Mouse (Mus musculus): ENCODE data around the gene Wwp2. TPM values are rescaled to one million over a fixed set of nuclear protein-coding genes. Genes with fewer than 3 reads are reported as not detected.

Wwp2 gene
- polyA plus RNA-seq, 1 experiment from 2014 or later: 59.3 TPM

- no peak overlapping the region for H3K4me3 ChIP-seq (ENCODE audit: low read depth, low read length)
- ATAC-seq (replicated peaks; ENCODE audit: low FRiP score): no peak
- no peak overlapping the region for H3K9ac ChIP-seq (ENCODE audit: low read length)
- H3K27me3 ChIP-seq (ENCODE audit: control insufficient read depth, insufficient read depth, low read length): no peaks in the 10 kb centered on the region
- H3K4me1 ChIP-seq (replicated peaks; ENCODE audit: control insufficient read depth, insufficient read depth, low read length): no peaks in the 10 kb centered on the region
- 60% methylated on average over 12 of the region's 12 CpGs for WGBS
- no peak for DNase-seq (ENCODE audit: low spot score)
- H3K4me2 ChIP-seq (ENCODE audit: low read depth, low read length, severe bottlenecking): no peak overlapping the region
- no peak overlapping the region for H3K27ac ChIP-seq (ENCODE audit: low read depth, low read length)
- H3K9me3 ChIP-seq (ENCODE audit: control insufficient read depth, low read length): no peaks in the 10 kb centered on the region
- no peaks in the 10 kb centered on the region for H3K36me3 ChIP-seq (ENCODE audit: control insufficient read depth, insufficient read depth, low read length)
These were observed 38.5 kb upstream of the Wwp2 start for GRCm38 (mm10) chr8:107397665-107398064.

GRCm38 (mm10) chr8:107399495-107399894, 36.7 kb upstream of the Wwp2 start:
- DNase-seq (ENCODE audit: low spot score): no peak
- Histone ChIP-seq H3K27ac (ENCODE audit: low read depth, low read length) (no peak overlapping the region), H3K27me3 (ENCODE audit: control insufficient read depth, insufficient read depth, low read length) (no peaks in the 10 kb centered on the region), H3K36me3 (ENCODE audit: control insufficient read depth, insufficient read depth, low read length) (no peaks in the 10 kb centered on the region), H3K4me2 (ENCODE audit: low read depth, low read length, severe bottlenecking) (no peak overlapping the region), H3K9ac (ENCODE audit: low read length) (no peak overlapping the region), H3K9me3 (ENCODE audit: control insufficient read depth, low read length) (no peaks in the 10 kb centered on the region), H3K4me3 (ENCODE audit: low read depth, low read length) (no peak overlapping the region), H3K4me1 (replicated peaks; ENCODE audit: control insufficient read depth, insufficient read depth, low read length) (no peaks in the 10 kb centered on the region)
- 43% methylated on average over 9 of the region's 9 CpGs for WGBS
- ATAC-seq (replicated peaks; ENCODE audit: low FRiP score): no peak

- no peak overlapping the region for H3K4me2 ChIP-seq (ENCODE audit: low read depth, low read length, severe bottlenecking)
- ATAC-seq (replicated peaks; ENCODE audit: low FRiP score) (no peak), DNase-seq (ENCODE audit: low spot score) (no peak)
- H3K27ac ChIP-seq (ENCODE audit: low read depth, low read length): no peak overlapping the region
- WGBS: 83% methylated on average over 5 of the region's 5 CpGs
- H3K36me3 ChIP-seq (ENCODE audit: control insufficient read depth, insufficient read depth, low read length): no peaks in the 10 kb centered on the region
- no peak overlapping the region for H3K9ac ChIP-seq (ENCODE audit: low read length)
- H3K9me3 ChIP-seq (ENCODE audit: control insufficient read depth, low read length): no peaks in the 10 kb centered on the region
- H3K4me3 ChIP-seq (ENCODE audit: low read depth, low read length): no peak overlapping the region
- no peaks in the 10 kb centered on the region for H3K27me3 ChIP-seq (ENCODE audit: control insufficient read depth, insufficient read depth, low read length)
- no peaks in the 10 kb centered on the region for H3K4me1 ChIP-seq (replicated peaks; ENCODE audit: control insufficient read depth, insufficient read depth, low read length)
These were observed 34.3 kb upstream of the Wwp2 start for GRCm38 (mm10) chr8:107401866-107402265.

- H3K4me1 ChIP-seq (replicated peaks; ENCODE audit: control insufficient read depth, insufficient read depth, low read length): no peaks in the 10 kb centered on the region; the same call in 1 of the 2 replicates
- ATAC-seq (replicated peaks; ENCODE audit: low FRiP score) (peak; percentile 97), DNase-seq (ENCODE audit: low spot score) (peak; percentile 85)
- H3K9me3 ChIP-seq (ENCODE audit: control insufficient read depth, low read length): no peaks in the 10 kb centered on the region
- no peak within 1 kb of the TSS for H3K27ac ChIP-seq (ENCODE audit: low read depth, low read length)
- H3K9ac ChIP-seq (ENCODE audit: low read length): peak within 1 kb of the TSS; percentile 35
- H3K27me3 ChIP-seq (ENCODE audit: control insufficient read depth, insufficient read depth, low read length): no peaks in the 10 kb centered on the region
- H3K4me3 ChIP-seq (ENCODE audit: low read depth, low read length): peak within 1 kb of the TSS; percentile 20
- WGBS: 17% methylated on average over 22 of the region's 22 CpGs
- H3K36me3 ChIP-seq (ENCODE audit: control insufficient read depth, insufficient read depth, low read length): no peaks in the 10 kb centered on the region
- peak within 1 kb of the TSS; percentile 54 for H3K4me2 ChIP-seq (ENCODE audit: low read depth, low read length, severe bottlenecking)
These were observed 33.0 kb upstream of the Wwp2 start, which contains the start of gene Nqo1 for GRCm38 (mm10) chr8:107403038-107403781. Gene Nqo1 (minus strand): TSS chr8:107403206.

GRCm38 (mm10) chr8:107404057-107404456, 32.1 kb upstream of the Wwp2 start:
- 0 out of 2 replicates have a peak overlapping the region, but pooled peaks have one; percentile 54 for H3K4me2 ChIP-seq (ENCODE audit: low read depth, low read length, severe bottlenecking)
- H3K36me3 ChIP-seq (ENCODE audit: control insufficient read depth, insufficient read depth, low read length): no peaks in the 10 kb centered on the region
- no peaks in the 10 kb centered on the region for H3K9me3 ChIP-seq (ENCODE audit: control insufficient read depth, low read length)
- no peak overlapping the region for H3K27ac ChIP-seq (ENCODE audit: low read depth, low read length)
- H3K4me1 ChIP-seq (replicated peaks; ENCODE audit: control insufficient read depth, insufficient read depth, low read length): no peaks in the 10 kb centered on the region; the same call in 1 of the 2 replicates
- no peaks in the 10 kb centered on the region for H3K27me3 ChIP-seq (ENCODE audit: control insufficient read depth, insufficient read depth, low read length)
- no peak for ATAC-seq (replicated peaks; ENCODE audit: low FRiP score)
- no peak overlapping the region for H3K4me3 ChIP-seq (ENCODE audit: low read depth, low read length)
- DNase-seq (ENCODE audit: low spot score): no peak
- H3K9ac ChIP-seq (ENCODE audit: low read length): no peak overlapping the region
- WGBS: 84% methylated on average over 4 of the region's 4 CpGs

- no peaks in the 10 kb centered on the region for H3K27me3 ChIP-seq (ENCODE audit: control insufficient read depth, insufficient read depth, low read length)
- 74% methylated on average over 3 of the region's 3 CpGs for WGBS
- H3K9me3 ChIP-seq (ENCODE audit: control insufficient read depth, low read length): no peaks in the 10 kb centered on the region
- ATAC-seq (replicated peaks; ENCODE audit: low FRiP score): no peak
- H3K36me3 ChIP-seq (ENCODE audit: control insufficient read depth, insufficient read depth, low read length): peaks cover 4% of the 10 kb centered on the region; the same call in 1 of the 2 replicates
- no peak for DNase-seq (ENCODE audit: low spot score)
- no peaks in the 10 kb centered on the region; the same call in 1 of the 2 replicates for H3K4me1 ChIP-seq (replicated peaks; ENCODE audit: control insufficient read depth, insufficient read depth, low read length)
- H3K27ac ChIP-seq (ENCODE audit: low read depth, low read length): no peak overlapping the region
- H3K4me2 ChIP-seq (ENCODE audit: low read depth, low read length, severe bottlenecking): no peak overlapping the region
- H3K4me3 ChIP-seq (ENCODE audit: low read depth, low read length): no peak overlapping the region
- H3K9ac ChIP-seq (ENCODE audit: low read length): no peak overlapping the region
These were observed 30.2 kb upstream of the Wwp2 start for GRCm38 (mm10) chr8:107405935-107406334.

GRCm38 (mm10) chr8:107411391-107411790, 24.8 kb upstream of the Wwp2 start:
- Histone ChIP-seq H3K9ac (ENCODE audit: low read length) (no peak overlapping the region), H3K9me3 (ENCODE audit: control insufficient read depth, low read length) (no peaks in the 10 kb centered on the region), H3K4me3 (ENCODE audit: low read depth, low read length) (no peak overlapping the region), H3K27ac (ENCODE audit: low read depth, low read length) (no peak overlapping the region), H3K4me1 (replicated peaks; ENCODE audit: control insufficient read depth, insufficient read depth, low read length) (no peaks in the 10 kb centered on the region; the same call in 1 of the 2 replicates), H3K36me3 (ENCODE audit: control insufficient read depth, insufficient read depth, low read length) (peaks cover 12% of the 10 kb centered on the region; the same call in 1 of the 2 replicates), H3K27me3 (ENCODE audit: control insufficient read depth, insufficient read depth, low read length) (no peaks in the 10 kb centered on the region), H3K4me2 (ENCODE audit: low read depth, low read length, severe bottlenecking) (no peak overlapping the region)
- DNase-seq (ENCODE audit: low spot score) (no peak), ATAC-seq (replicated peaks; ENCODE audit: low FRiP score) (no peak)
- WGBS: 79% methylated on average over 4 of the region's 4 CpGs

- Histone ChIP-seq H3K4me2 (ENCODE audit: low read depth, low read length, severe bottlenecking) (no peak overlapping the region), H3K36me3 (ENCODE audit: control insufficient read depth, insufficient read depth, low read length) (peaks cover 12% of the 10 kb centered on the region; the same call in 1 of the 2 replicates), H3K9me3 (ENCODE audit: control insufficient read depth, low read length) (no peaks in the 10 kb centered on the region), H3K27ac (ENCODE audit: low read depth, low read length) (no peak overlapping the region), H3K9ac (ENCODE audit: low read length) (no peak overlapping the region), H3K4me3 (ENCODE audit: low read depth, low read length) (no peak overlapping the region), H3K27me3 (ENCODE audit: control insufficient read depth, insufficient read depth, low read length) (no peaks in the 10 kb centered on the region), H3K4me1 (replicated peaks; ENCODE audit: control insufficient read depth, insufficient read depth, low read length) (no peaks in the 10 kb centered on the region; the same call in 1 of the 2 replicates)
- DNase-seq (ENCODE audit: low spot score) (no peak), ATAC-seq (replicated peaks; ENCODE audit: low FRiP score) (no peak)
- WGBS: 89% methylated on average over 8 of the region's 8 CpGs
These were observed 23.6 kb upstream of the Wwp2 start for GRCm38 (mm10) chr8:107412552-107412951.

- Histone ChIP-seq H3K4me2 (ENCODE audit: low read depth, low read length, severe bottlenecking) (no peak overlapping the region), H3K4me3 (ENCODE audit: low read depth, low read length) (no peak overlapping the region), H3K27me3 (ENCODE audit: control insufficient read depth, insufficient read depth, low read length) (no peaks in the 10 kb centered on the region), H3K36me3 (ENCODE audit: control insufficient read depth, insufficient read depth, low read length) (peaks cover 19% of the 10 kb centered on the region; the same call in 1 of the 2 replicates), H3K27ac (ENCODE audit: low read depth, low read length) (no peak overlapping the region), H3K4me1 (replicated peaks; ENCODE audit: control insufficient read depth, insufficient read depth, low read length) (no peaks in the 10 kb centered on the region), H3K9ac (ENCODE audit: low read length) (no peak overlapping the region), H3K9me3 (ENCODE audit: control insufficient read depth, low read length) (no peaks in the 10 kb centered on the region)
- ATAC-seq (replicated peaks; ENCODE audit: low FRiP score) (no peak), DNase-seq (ENCODE audit: low spot score) (no peak)
- WGBS: 94% methylated on average over 10 of the region's 10 CpGs
These were observed 22.3 kb upstream of the Wwp2 start for GRCm38 (mm10) chr8:107413881-107414280.
